Mouse (Mus musculus) monocyte, adult 59 days (primary cell): ENCODE data around the gene Prpf39. TPM values are rescaled to one million over a fixed set of nuclear protein-coding genes. Genes with fewer than 3 reads are reported as not detected.

Source experiments
- total RNA-seq, 2 experiments: library from RNA; stranded (reverse); gene quantifications; one replicate each; pipeline ENCODE4 v1.2.4; 2023

Prpf39 gene
- total RNA-seq: 10 to 100 TPM; 80.4 to 82.4 TPM

DNA sequence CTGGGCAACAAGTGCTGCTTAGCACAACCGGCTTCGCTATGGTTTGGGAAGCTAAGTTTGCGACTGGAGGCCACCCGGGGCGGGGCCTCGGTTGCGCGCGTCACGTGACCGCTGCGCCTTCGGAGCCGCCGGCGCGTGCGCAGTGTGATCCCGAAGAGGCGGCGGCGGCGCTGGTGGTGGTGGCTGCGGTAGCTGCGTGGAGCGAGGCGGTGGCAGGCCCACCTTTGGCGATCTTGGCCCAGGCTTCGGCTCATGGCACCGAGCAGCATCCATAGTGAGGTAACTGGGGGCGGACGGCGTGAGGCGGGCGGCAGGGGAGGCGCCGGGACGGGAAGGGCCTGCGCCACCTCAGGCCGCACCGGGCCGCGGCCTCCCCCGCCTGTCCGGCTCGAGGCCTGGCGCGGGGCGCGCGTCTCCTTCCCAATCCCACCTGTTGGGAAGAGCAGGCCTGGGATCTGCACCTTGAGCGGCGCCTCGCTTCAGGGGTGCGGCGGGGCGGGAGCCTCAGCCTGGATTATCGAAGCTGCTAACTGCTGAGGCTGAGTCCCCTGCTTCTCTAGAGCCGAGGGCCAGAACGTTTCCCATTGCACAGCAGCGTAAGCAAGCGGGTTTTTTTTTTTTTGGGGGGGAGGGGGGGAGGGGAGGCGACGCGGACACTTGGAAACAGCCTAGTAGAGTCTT is at the start of gene Prpf39:
TSS of gene Prpf39 (plus strand) at position 144 of the 681 bp plus-strand sequence.

DNA sequence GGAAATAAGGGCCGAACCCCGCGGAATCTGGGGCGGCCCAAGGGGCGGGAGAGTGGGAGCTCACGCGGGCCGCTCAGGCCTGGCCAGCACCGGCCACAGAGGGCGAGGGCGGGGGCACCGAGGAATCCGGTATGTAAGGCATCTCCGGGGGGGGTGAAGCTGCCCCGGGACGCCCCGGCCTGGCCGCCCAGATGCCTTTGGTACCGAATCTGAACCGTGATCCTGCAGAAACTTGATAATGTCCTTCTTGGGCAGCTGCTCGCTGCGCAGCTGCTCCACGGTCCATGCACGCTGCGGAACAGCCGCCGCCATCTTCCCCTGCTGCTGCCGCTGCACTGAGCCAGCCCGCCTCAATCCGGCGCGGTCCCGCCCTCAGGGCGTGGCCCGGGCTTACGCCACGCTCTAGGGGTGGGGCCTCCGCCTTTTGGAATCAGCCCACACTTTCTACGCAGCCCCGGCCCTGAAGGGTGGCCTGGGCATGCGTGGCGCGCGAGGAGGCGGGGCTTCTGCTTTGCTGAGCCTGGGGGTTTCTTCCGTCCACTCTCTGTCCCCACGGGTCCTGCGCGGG is 37.6 kb downstream of the Prpf39 start, which contains the start of gene Fkbp3:
TSS of gene Fkbp3 (minus strand) at position 397 of the 568 bp plus-strand sequence.

DNA sequence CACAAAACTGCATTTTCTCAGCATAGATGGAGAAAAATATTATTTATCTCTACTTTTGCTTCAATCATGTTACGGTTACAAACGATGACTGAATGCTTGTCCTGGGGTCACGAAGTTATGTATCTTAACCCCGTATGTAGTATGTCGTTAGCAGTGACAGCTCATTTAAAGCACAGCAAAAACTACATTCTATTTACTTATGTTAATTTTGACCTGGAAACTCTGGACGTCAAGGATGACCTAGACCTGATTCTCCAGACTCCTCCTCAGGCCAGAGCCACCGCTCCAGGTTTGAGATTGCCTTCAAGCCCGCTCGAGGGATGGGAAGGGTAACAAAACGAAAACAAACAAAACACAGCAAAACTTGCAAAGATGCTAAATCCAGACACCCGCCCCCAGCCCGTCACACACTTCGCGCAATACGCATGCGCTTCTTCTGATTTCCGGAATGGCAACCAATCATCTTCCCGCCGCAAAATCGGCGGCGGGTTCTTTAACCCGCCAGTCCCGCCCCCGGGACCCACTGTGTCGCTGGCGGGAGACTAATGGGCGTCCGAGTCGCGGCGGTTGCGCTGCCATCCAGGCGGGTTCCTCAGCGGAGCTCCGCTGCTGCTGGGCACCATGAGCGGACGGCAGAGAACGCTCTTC is 39.1 kb downstream of the Prpf39 start, which contains the start of gene Fancm:
TSS of gene Fancm (plus strand) at position 519 of the 648 bp plus-strand sequence.

Other genes with a start within 250 kb of the Prpf39 start
- gene Gm527, start 118.4 kb upstream of the Prpf39 start, total RNA-seq: 1 to 10 TPM; 7.1 to 8.7 TPM
- 10 to 100 TPM; 16.4 to 17.2 TPM for gene Klhl28, start 70.8 kb upstream of the Prpf39 start, total RNA-seq
- gene Togaram1, start 70.5 kb upstream of the Prpf39 start, total RNA-seq: 10 to 100 TPM; 38.3 to 39.5 TPM
- gene Fkbp3, start 37.7 kb downstream of the Prpf39 start, total RNA-seq: 10 to 100 TPM; 31.9 to 40.2 TPM
- gene Fancm, start 39.3 kb downstream of the Prpf39 start, total RNA-seq: 1 to 10 TPM; 4.7 to 5.0 TPM
- 1 to 10 TPM; 2.9 to 4.6 TPM for gene Mis18bp1, start 136.3 kb downstream of the Prpf39 start, total RNA-seq
- gene Wdr20rt, start 189.2 kb downstream of the Prpf39 start, total RNA-seq: not detected